Mouse (Mus musculus) hematopoietic stem cell, adult 5-6 weeks (primary cell): ENCODE measurements at regions not wholly inside any gene's neighbourhood (a gene's known extent, or its start where the extent isn't known, plus 50 kb on each side); places are given as distances from the start of the nearest gene placed in this dataset.

Experiments used
- ATAC-seq, 2 experiments: fragments of 125-278 bp in 1 of 2; replicated peaks in 1 of 2; 2 replicates each; pipeline ENCODE4 v1.8.0; 2016 to 2017; ENCODE audit warnings: inconsistent platforms in 2 of 2, mild to moderate bottlenecking in 2 of 2, moderate number of reproducible peaks in 2 of 2, low read depth in 1 of 2, moderate TSS enrichment in 1 of 2; ENCODE audit not compliant: low FRiP score in 2 of 2, poor library complexity in 2 of 2, severe bottlenecking in 2 of 2, insufficient read depth in 1 of 2, low TSS enrichment in 1 of 2

DNA sequence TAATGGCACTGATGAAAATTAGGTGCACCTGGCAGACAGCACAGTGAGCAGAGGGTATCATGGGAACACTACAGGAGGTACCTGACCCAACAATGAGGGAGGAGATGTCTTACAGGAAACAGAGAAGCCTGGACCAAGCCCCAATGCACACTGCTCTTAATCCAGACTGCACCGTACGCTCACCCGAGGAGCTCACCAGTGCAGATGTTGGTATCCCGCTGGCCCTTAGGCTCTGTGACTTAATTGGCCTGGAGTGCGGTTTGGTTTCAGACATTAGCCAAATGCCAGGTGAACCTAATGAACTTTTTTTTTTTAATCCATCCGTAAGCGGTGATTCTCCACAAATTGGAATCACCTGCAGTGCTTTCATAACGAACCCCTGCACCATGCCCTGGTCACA, 209.8 kb upstream of the Rgma start:
- no peak for ATAC-seq

DNA sequence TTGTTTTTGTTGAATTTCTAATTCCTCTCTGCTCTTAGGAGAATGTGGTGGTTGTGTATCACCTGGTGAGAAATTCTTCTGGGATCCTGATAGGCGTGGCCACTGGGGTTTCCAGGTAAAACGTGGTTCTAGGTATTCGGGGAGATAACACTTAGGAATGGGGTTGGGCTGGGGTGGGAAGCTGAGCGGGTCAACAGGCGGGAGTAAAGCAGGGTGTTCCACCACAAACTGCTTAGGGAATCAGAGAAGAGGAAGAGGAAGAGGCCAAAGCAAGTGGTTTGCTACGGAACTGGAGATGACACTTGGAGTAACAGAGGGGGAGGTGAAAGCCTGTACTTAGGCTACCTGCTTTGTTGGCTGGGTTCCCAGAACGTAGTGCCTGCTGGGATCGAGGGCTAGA, 205.9 kb upstream of the Rgma start:
- ATAC-seq = no peak

DNA sequence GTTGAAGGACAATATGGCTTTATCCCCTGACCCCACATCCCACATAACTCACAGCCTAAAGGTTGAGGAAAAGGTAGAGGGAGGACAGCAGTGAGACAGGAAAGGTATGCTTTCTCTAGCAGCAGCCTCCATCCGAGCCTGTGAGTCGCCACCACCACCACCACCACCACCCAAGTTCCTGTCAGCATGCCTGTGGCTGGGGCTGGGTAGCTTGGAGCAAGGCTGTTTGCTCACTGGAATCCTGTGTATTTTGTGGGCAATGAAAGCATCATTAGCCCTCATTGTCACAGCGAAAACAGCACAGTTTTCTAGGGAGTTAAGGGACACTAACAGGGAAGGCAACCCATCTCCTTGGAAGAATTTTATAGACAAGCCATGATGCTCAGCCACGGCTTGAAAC, 202.7 kb upstream of the Rgma start:
- no peak for ATAC-seq

DNA sequence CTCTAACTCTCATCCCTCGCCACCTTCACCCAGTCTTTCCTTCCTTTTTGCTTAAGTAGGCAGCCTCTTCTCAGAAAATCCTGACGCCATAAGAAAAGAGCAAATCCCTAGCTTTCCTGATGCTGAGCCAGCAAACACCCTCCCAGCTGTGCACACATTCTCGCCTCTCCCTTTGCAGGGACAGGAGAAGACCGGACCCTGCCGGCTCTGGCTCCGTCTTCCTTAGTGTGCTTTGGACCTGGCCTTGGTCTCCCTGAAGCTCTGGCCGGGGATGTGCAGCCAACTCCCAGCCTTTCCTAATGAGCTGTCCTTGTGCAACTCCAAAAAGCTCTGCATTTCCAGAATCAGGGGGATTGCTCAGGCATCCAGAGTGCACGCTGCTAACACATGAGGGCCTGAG, 191.5 kb upstream of the Rgma start:
- ATAC-seq = no peak

DNA sequence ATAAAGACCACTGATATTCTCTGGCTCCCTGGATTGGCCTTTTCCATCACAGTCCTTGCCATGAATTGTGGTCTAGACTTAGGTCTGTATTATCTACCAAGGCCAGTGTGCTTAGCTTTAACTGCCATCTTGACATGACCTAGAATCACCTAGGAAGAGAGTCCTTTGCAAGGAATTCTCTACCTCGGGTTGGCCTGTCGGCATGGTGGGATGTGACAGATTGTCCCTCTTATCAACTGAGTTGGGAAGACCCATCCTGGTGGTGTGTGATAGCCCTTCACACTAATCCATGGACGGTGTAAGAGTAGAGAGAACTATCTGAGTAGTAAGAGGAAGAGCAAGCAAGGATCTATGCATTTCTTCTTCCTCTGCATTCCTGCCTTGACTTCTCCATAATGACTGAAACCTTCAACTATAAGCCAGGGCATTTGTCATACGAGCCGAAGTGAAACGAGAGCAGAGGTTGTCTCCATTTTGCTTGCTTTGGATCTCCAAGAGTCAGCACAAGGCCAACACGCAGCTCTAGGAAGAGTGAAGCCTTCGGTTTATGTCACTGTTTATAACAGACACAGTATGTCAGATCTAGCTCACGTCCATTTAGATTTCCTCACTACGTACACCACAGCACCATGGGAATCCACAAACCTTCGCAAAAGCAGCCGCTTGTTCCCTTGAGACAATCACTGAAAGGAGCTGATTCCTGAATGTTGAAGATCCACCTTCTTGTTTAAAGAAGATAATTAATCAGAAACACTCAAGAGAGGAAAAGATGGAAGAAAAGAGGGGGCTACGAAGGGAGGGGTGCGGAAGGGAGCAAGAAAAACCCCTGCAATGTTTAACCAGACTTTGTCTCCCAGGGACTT, 190.9 kb upstream of the Rgma start:
- no peak for ATAC-seq

DNA sequence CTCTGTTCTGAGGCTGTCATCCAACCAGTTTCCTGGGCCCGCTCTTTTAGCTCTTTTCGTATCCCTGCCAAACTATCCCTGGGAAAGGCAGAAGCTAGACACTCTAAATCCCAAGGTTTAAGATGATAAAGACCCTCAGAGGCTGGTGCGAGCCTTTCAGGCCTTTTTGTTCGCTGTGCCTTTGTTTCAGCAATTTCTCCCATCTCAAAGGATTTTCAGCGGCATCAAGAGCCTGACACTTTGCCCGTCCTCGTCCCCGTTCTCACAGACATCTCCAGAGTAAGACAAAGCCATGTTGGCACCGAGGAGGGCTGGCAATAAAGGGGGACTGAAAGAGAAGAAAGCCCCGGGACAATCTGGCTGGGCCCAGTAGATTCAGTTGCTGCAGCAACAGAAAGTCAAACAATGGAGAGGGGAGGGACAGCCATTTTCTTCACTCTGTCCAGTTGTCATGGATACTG, 190.2 kb upstream of the Rgma start:
- no peak for ATAC-seq

DNA sequence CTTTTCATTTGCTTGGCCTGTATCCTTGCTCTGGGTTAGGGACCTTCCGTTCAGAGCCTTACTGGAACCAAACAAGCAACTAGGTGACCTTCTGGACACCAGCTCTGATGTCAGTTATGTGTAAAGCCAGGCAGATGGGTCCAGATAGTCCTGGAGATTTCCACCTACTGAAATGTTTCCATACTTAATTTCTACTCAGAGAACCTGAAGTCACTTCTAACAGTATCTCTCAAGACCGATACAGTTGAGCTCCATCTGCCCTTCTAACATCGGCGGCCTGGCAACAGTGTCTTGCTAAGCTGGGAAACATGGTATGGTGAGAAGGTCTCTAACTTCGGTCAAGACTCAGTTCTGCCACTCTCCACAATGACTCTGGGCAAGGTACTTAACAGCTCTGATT, 189.7 kb upstream of the Rgma start:
- no peak for ATAC-seq

DNA sequence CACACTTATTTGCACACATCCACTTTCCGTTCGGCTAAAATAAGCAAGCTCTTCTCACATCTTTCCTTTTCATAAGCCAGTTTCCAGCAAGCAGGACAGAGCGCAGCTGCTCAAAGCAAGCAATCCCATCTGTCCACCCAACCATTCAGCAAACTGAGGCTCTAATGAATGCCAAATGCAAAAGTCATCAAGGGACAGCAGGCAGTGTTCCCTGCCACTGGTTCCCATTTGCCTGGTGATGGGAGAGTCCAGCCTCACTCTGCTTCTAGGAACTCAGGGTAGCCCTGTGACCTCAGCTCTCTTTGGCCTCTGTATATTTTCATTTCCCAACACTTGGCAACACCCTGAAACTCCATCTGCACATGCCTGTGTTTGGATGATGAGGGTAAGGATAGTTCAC, 188.8 kb upstream of the Rgma start:
- ATAC-seq = no peak

DNA sequence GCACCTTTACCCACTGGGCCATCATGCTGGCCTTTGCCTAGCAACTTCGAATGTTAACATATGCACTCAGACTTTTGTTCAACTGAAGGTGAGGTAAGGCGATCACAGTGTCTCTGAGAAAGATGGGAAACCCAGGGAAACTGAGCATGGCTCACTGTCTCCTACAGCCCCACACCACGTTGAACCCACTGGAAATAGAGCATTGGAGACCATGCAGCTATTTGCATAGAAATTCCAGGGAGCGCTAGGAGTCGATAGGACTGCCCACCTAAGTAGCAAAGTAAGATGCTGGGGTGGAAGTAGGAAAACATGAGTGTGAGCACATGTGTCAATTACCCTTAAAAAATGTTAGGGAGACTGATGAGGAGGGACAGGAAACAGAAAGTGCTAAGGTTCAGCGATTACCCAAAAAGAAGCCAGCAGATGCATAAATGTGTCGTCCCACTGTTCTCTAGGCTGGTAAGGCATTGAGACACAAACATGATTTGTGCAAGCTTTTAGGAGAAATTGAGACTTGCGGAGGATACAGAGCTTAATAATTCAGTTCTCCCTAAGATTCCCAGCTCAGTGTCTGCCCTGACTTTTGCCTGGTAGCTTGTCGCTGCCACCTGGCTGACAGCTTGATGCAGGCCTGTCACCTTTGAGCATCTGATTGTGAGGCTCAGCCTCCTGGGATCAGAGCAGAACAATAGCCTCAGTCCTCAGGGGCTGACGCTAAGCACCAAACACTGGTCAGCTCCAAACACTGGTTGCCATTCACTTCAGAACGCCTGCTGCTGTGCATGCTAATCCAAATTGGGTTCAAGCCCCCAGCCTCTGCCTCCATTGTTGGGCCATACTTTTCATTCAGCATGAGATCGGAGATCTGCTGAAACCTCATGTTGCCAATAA, 183.7 kb upstream of the Rgma start:
- no peak for ATAC-seq

DNA sequence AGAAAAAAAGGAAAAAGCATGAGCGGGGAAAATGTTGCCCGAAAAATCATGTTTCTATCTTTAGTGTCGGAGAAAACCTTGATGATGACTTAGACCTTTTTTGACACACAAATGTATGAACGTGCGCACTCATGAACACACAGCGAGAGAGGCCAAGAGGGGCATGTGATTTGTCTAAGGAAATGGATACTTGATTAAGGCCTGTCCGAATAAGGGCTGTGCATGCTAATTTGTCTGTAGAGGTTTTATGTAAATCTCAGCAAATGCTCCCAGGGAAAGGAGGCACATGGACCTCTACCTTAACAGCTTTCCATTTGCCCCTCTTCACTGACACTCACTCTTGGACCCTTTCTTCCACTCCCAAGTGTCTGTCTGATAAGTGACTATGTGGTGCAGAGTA, 182.5 kb upstream of the Rgma start:
- ATAC-seq = no peak

DNA sequence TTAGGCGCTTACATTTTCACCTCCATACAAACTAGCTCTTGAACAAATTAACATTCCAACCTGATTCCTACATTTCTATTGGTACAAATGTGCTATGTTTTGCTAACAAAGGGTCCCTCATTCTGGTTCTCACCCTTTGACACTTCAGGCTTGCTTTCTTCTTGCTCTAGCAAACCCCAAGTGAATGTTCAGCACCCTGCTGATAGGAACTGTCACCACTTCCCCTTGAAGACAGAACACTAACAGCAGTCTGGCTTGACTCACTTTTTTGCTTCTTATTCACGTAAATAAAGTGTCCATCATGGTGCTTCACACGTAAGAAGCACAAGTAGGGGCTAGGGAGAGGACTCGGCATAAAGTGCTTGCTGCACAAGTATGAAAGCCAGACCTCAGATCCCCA, 180.0 kb upstream of the Rgma start:
- no peak for ATAC-seq

DNA sequence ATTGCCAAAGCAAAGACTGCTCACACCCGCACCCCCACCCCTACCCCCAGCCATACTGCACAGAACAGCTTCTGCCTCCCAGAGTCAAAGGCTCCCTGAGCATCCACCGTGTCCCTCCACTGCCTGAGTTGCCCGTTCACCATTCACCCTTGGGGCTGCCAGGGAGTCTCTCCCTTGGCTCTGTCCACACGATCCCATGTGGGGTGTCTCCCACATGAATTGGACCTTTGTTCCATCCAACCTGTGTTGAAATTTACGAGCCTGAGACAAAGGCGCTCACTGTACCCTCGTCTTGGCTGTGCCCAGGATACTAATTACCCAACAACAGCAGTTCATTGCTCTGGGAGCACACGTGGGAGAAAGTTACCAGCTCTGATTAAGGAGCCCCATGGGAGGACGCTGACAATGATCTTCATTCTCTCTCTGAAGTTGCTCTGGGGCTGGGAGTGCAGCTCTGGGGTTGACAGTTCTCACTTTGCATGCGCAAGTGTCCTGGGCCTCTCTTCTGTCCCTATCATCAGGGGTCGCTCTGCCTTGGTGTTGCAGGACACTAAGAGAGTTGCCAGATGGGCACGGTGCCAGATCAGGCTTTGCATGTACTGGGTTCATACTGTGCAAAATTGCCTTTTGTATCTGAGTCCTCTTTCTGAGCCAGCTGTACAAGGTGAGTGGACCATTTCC, 178.3 kb upstream of the Rgma start:
- ATAC-seq = no peak

DNA sequence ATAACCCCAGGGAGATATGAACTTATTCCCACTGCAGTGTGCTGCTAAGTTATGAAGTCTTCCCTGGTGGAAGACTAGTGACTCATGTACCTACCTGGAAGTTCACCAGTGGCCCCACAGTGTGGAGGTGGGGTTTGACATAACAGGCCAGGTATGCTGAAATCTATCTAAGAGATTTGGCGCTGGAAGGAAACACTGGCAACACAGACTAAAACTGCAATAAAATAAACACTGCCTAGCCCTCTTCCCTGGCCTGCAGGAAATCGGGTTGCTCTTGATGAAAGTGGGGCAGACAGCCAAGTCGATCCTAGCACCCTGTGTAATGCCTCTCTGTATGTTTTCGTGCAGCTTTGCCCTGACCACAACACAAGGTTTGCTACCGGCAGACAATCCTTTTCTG, 177.2 kb upstream of the Rgma start:
- ATAC-seq = no peak

DNA sequence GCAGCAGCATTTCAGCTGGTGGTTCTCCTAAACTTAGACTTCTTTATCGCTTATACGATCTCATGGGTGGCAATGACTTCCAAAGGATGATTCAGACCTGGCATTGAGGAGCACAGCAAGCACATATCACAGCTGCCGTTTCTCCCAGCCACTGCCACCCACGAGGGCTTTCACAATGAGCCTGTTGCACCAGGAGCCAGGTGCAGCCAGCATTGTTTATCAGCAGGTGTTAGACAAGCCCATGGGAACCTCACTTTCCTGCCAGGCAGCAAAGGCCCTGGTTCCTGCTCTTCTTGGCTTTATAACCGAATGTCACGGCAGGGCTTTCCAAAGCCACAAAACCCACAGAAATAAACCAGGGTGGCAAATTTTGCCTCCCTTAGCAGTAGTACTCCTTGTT, 175.3 kb upstream of the Rgma start:
- no peak for ATAC-seq

DNA sequence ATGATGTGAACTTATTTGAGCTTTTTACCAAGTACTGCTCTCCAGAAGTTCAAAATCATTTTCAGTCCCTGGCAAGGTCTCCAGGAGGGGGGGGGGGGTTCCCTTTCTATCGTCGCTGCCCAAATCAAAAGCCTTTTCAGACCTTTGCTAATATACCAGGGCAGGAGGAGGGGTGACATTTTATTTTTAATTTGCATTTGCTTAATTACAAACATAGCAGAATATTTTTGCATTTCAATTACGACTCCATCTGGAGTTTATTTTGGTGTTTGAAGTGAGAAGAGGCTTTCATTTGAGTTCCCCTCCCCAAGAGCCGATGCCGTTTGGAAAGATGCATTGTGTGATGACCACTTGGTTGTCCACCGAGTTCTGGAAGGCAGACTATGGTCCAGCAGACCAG, 174.0 kb upstream of the Rgma start:
- ATAC-seq = no peak

DNA sequence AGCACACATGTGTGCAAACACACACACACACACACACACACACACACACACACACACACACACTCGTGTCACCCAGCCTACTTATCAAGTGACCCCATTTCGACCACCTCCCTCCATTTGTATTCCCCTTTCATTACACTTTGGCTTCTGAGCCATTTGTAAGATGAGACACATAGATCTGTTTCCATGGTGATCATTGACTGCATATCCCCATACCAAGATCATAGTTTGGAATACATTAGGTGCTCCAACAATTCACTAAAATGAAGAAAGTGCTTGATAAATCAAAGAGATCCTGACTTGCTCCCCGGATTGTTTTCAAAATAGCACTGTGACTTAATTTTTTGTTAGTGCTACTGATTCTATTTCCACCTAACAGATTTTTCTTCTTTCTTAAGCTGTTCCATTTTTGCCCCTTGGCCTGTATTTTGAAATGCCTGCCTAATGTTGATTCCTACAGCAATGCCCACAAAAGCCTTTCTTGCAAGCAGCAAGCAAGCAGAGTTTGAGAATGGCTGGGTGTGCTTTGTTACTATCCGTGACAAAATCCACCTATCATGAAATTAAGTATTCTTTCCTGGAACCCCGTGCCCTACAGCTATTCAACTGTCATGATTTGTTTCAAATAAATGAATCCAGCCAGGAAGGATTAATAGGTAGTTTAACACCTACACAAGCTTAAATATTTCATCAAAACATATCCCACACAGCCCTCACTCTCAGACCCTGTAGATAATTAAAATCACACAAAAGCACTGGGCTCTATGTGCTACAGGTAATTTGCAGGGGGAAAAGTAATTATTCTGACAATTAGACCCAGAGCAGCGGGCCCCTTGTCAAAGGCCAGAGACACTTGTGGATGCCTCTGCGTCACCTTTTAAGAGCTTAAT, 168.1 kb upstream of the Rgma start:
- no peak for ATAC-seq

DNA sequence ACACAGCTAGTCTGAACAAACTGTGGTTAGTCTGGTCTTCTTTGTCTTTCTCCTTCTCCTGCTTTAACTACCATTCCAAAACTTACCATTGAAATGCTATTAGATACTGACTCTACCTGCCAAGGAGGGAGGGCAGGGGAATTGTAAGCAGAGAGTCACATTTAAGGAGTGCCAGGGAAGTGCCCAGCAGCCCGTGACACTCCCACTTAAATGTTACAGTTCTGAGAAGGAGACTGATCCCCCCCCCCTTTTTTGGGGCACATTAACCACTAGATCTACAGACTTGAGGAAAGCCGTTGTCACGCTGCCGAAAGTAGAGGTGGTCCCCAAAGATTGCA, 166.9 kb upstream of the Rgma start:
- no peak for ATAC-seq
